Mouse (Mus musculus): ENCODE measurements around the gene Hist1h4b. TPM values are rescaled to one million over a fixed set of nuclear protein-coding genes. Genes with fewer than 3 reads are reported as not detected.
"Not testable (repeated sequence)": the region's sequence is repeated elsewhere in the genome, so short reads cannot be mapped to it uniquely, and the experiment has no call there.

The Hist1h4b gene
- polyA plus RNA-seq (2012; rRNA removed), result 3.7 and 8.3 TPM in 2 replicates

GRCm38 (mm10) chr13:23756790-23757189, at the start of gene Hist1h4b:
TSS of gene Hist1h4b (plus strand) at chr13:23757013.
- H3K4me1 ChIP-seq (ENCODE audit: control insufficient read depth, insufficient read depth, low read length), result no peaks in the 10 kb centered on the region
- H3K27ac ChIP-seq (ENCODE audit: insufficient read depth, low read length), result peak within 1 kb of the TSS; percentile 32
- TF ChIP-seq CTCF (IDR thresholded peaks at IDR 0.05; ENCODE audit: extremely low read depth, insufficient read depth, low read length), result no peak
- peak; percentile 93 for TF ChIP-seq POLR2A (IDR thresholded peaks at IDR 0.05; ENCODE audit: extremely low read depth, insufficient read depth, low read length)
- peak within 1 kb of the TSS; percentile 51 for H3K4me3 ChIP-seq (ENCODE audit: insufficient read depth, low read length)

DNA sequence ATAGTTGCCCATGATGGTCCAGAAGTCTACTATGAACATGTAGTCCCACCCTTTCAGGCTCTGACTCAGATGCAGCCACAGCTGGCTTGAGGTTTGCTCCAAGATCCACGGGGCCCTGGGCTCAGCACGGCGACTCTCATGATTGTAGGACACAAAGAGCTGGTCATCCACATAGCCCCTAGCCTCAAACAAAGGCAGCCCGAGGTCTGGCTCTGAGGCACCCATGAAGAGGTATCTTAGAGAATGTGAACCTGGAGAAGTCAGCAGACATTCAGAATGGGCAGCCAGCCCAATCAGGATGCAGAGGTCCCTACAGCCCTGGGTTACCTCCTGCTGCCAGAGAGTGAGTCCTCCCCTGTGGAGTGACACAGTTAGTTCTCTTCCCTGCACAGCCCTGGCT, 48.8 kb upstream of the Hist1h4b start:
- H3K4me3 ChIP-seq (ENCODE audit: insufficient read depth, low read length), result no peak overlapping the region
- no peak overlapping the region for H3K27ac ChIP-seq (ENCODE audit: insufficient read depth, low read length)
- TF ChIP-seq CTCF (IDR thresholded peaks at IDR 0.05; ENCODE audit: extremely low read depth, insufficient read depth, low read length) (no peak), POLR2A (IDR thresholded peaks at IDR 0.05; ENCODE audit: extremely low read depth, insufficient read depth, low read length) (no peak)
- no peaks in the 10 kb centered on the region for H3K4me1 ChIP-seq (ENCODE audit: control insufficient read depth, insufficient read depth, low read length)

DNA sequence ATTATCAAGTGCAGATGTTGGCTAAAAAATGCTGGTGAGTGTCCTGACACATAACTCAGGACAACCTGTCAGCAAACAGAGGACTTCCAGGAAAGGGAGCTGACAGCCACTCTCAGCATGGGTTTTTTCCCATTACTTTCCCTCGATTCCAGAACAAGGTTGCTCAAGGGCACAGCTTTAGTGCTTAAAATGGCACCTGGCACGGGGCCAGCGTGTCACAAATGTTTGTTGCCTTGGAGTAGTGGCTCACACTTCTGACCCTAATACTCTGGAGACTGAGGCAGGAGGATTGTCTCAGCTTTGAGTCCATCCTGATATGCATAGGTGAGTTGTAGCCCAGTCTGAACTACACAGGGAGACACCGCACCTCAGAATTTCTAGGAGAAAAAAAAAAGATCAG, 48.2 kb upstream of the Hist1h4b start:
- H3K27ac ChIP-seq (ENCODE audit: insufficient read depth, low read length), result no peak overlapping the region
- TF ChIP-seq POLR2A (IDR thresholded peaks at IDR 0.05; ENCODE audit: extremely low read depth, insufficient read depth, low read length) (no peak), CTCF (IDR thresholded peaks at IDR 0.05; ENCODE audit: extremely low read depth, insufficient read depth, low read length) (no peak)
- no peaks in the 10 kb centered on the region for H3K4me1 ChIP-seq (ENCODE audit: control insufficient read depth, insufficient read depth, low read length)
- H3K4me3 ChIP-seq (ENCODE audit: insufficient read depth, low read length), result no peak overlapping the region

GRCm38 (mm10) chr13:23709714-23710373, 47.0 kb upstream of the Hist1h4b start:
- Histone ChIP-seq H3K4me3 (ENCODE audit: insufficient read depth, low read length) (peak overlapping the region; percentile 59), H3K4me1 (ENCODE audit: control insufficient read depth, insufficient read depth, low read length) (no peaks in the 10 kb centered on the region), H3K27ac (ENCODE audit: insufficient read depth, low read length) (no peak overlapping the region)
- TF ChIP-seq CTCF (IDR thresholded peaks at IDR 0.05; ENCODE audit: extremely low read depth, insufficient read depth, low read length), result no peak
- no peak for TF ChIP-seq POLR2A (IDR thresholded peaks at IDR 0.05; ENCODE audit: extremely low read depth, insufficient read depth, low read length)

DNA sequence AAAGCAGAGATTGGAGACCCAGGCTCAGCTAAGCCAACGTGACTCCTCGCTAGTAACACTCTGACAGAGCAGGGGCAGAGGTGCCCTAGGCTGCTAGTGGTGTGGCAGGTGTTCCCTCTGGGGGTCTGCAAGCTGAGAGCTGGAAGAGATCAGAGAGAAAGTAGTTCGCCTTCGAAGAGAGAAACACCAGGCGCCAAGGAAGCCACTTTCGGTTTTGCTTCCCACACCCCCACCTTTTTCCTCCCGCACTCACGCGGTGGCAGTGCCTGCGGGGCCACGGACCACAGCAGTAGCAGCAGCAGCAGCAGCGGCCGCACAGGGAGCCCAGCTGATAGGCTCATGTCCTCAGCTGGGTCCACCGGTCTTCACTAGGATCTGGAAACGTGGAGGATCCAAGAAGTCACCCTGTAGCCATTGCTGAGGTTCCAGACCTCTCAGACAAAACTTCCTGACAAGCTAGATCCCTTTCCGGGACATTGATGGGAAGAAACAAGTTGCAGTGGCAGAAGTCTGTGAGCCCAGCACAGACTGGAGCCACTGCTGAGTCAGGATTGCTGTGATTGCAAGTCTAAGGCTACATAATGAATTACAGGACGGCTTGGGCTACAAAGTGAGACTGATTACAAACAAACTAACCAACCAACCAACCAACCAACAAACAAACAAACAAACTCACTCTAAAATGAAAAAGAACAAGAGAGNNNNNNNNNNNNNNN, 46.3 kb upstream of the Hist1h4b start, which contains the start of gene Hfe:
Gene Hfe (minus strand): TSS at position 481 of the 716 bp plus-strand sequence.
- Histone ChIP-seq H3K27ac (ENCODE audit: insufficient read depth, low read length) (no peak within 1 kb of the TSS), H3K4me1 (ENCODE audit: control insufficient read depth, insufficient read depth, low read length) (no peaks in the 10 kb centered on the region), H3K4me3 (ENCODE audit: insufficient read depth, low read length) (peak within 1 kb of the TSS; percentile 59)
- TF ChIP-seq CTCF (IDR thresholded peaks at IDR 0.05; ENCODE audit: extremely low read depth, insufficient read depth, low read length) (no peak), POLR2A (IDR thresholded peaks at IDR 0.05; ENCODE audit: extremely low read depth, insufficient read depth, low read length) (no peak)

DNA sequence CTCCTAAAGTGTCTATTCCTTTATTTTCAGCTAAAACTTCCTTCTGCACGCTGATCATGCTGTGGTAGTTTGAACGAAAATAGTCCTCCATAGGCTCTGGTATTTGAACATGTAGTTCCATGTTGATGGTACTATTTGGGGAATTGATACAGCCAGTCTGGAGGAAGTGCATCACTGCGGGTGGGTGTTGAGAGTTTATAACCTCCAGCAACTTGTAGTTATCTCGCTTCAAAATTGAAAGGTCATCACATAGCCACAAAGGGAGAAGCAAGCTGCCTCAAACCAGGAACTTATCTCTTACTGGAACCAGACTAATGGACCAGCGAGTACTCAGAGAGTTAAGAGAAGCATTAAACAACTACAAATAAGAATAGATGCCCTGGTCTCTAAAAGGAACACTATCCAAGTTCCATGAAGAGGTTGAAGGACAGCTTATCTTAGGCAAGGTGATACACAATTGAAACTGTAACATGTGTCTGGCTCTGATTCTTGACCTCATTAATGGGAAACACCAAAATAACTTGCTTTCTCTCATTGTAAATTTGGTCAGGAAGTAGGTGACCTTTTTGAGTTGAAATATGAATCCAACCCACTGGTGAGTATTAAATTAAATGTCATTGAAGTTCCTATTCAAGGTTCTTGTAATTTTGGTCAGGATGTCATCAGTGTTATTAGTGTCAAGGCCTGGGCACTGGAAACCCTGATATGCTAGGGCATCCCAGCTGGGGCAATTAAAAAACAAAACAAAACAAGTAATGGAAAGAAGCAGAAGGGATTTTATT, 40.4 kb upstream of the Hist1h4b start:
- H3K27ac ChIP-seq (ENCODE audit: insufficient read depth, low read length), result no peak overlapping the region
- no peak for TF ChIP-seq POLR2A (IDR thresholded peaks at IDR 0.05; ENCODE audit: extremely low read depth, insufficient read depth, low read length)
- no peak for TF ChIP-seq CTCF (IDR thresholded peaks at IDR 0.05; ENCODE audit: extremely low read depth, insufficient read depth, low read length)
- no peak overlapping the region for H3K4me3 ChIP-seq (ENCODE audit: insufficient read depth, low read length)
- no peaks in the 10 kb centered on the region for H3K4me1 ChIP-seq (ENCODE audit: control insufficient read depth, insufficient read depth, low read length)

DNA sequence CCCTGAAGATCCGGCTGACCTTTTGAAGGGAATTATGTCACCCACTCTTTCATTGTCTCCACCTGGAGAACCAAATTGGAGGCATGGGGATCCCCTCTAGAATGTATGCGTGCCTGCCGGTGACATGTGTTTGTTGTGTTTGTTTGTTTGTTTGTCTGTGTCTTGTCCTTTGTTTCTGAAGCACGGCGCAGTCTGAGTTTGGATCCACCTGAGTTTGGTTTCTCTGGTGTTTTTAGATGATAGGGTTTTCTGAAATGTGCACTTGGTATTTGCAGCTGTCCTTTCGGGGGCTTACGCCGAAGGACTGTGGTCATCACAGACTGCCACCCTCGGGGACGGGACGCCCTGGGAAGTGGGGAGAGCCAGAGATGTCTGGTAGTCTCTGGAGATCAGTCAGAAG, 39.6 kb upstream of the Hist1h4b start:
- TF ChIP-seq POLR2A (IDR thresholded peaks at IDR 0.05; ENCODE audit: extremely low read depth, insufficient read depth, low read length) (no peak), CTCF (IDR thresholded peaks at IDR 0.05; ENCODE audit: extremely low read depth, insufficient read depth, low read length) (no peak)
- H3K4me3 ChIP-seq (ENCODE audit: insufficient read depth, low read length), result no peak overlapping the region
- no peaks in the 10 kb centered on the region for H3K4me1 ChIP-seq (ENCODE audit: control insufficient read depth, insufficient read depth, low read length)
- peak overlapping the region; percentile 35; the same call in 1 of the 2 replicates for H3K27ac ChIP-seq (ENCODE audit: insufficient read depth, low read length)

GRCm38 (mm10) chr13:23717593-23718245, 39.1 kb upstream of the Hist1h4b start:
- H3K4me1 ChIP-seq (ENCODE audit: control insufficient read depth, insufficient read depth, low read length); H3K4me3 ChIP-seq (ENCODE audit: insufficient read depth, low read length); H3K27ac ChIP-seq (ENCODE audit: insufficient read depth, low read length): not testable (repeated sequence)

DNA sequence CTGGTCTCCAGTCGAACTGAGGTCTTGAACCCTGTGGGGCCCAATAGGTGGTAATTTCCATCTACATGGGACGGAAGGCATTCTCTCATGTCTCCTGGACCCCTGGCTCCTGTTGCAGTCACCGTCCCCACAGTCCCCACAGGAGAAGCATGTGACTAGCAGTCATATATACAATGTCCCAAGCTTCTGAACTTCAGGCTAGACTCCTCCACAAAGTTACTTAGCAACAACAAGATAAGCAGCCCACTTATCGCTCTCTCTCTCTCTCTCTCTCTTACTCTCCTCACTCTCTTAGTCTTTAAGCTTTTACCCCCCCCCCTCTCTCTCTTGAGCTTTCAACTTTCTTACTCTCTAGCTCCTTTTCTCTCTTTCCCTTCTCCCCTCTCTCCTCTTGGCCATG, 32.6 kb upstream of the Hist1h4b start:
- H3K4me1 ChIP-seq (ENCODE audit: control insufficient read depth, insufficient read depth, low read length), result no peaks in the 10 kb centered on the region

More for the DNA sequence above, 32.6 kb upstream of the Hist1h4b start:
- Histone ChIP-seq H3K27ac (ENCODE audit: insufficient read depth, low read length) (no peak overlapping the region), H3K4me3 (ENCODE audit: insufficient read depth, low read length) (no peak overlapping the region)
- TF ChIP-seq POLR2A (IDR thresholded peaks at IDR 0.05; ENCODE audit: extremely low read depth, insufficient read depth, low read length), result no peak
- no peak for TF ChIP-seq CTCF (IDR thresholded peaks at IDR 0.05; ENCODE audit: extremely low read depth, insufficient read depth, low read length)
